Mouse (Mus musculus) limb, embryonic 11.5 days (tissue): ENCODE data around the gene Zfp113. TPM values are rescaled to one million over a fixed set of nuclear protein-coding genes. Genes with fewer than 3 reads are reported as not detected.

Source experiments
- ATAC-seq: fragments of 200-750 bp; cut with Nextera tagmentation; 2 replicates; pipeline ENCODE4 v1.8.0; 2017; ENCODE audit warnings: low read depth; ENCODE audit not compliant: insufficient number of reproducible peaks, low FRiP score, low TSS enrichment
- DNase-seq: peaks from one replicate; pipeline ENCODE4 v3.0.0-alpha.2; 2015; ENCODE audit warnings: low spot score
- H3K27ac ChIP-seq: fragments of 300-500 bp; sonication (generic); replicated peaks from 2 replicates; pipeline ENCODE4 v1.5.1; 2014; ENCODE audit warnings: low read depth, mild to moderate bottlenecking, low read length
- H3K27me3 ChIP-seq: fragments of 300-500 bp; sonication (generic); 2 replicates; pipeline ENCODE4 v1.6.1; 2014; ENCODE audit warnings: mild to moderate bottlenecking, low read length, mixed read lengths; ENCODE audit not compliant: control insufficient read depth, insufficient read depth
- H3K36me3 ChIP-seq: fragments of 300-500 bp; sonication (generic); 2 replicates; pipeline ENCODE4 v1.6.1; 2014; ENCODE audit warnings: mild to moderate bottlenecking, low read length, moderate library complexity, mixed read lengths; ENCODE audit not compliant: control insufficient read depth, insufficient read depth
- H3K4me1 ChIP-seq: fragments of 300-500 bp; sonication (generic); 2 replicates; pipeline ENCODE4 v1.6.1; 2014; ENCODE audit warnings: low read length, mixed read lengths; ENCODE audit not compliant: control insufficient read depth, insufficient read depth
- H3K4me2 ChIP-seq: fragments of 300-500 bp; sonication (generic); 2 replicates; pipeline ENCODE4 v1.6.1; 2014; ENCODE audit warnings: low read depth, mild to moderate bottlenecking, moderate library complexity; ENCODE audit not compliant: severe bottlenecking
- H3K4me3 ChIP-seq: fragments of 300-500 bp; sonication (generic); 2 replicates; pipeline ENCODE4 v1.5.1; 2014; ENCODE audit warnings: low read depth, low read length
- H3K9ac ChIP-seq: fragments of 300-500 bp; sonication (generic); 2 replicates; pipeline ENCODE4 v1.6.1; 2014; ENCODE audit warnings: mild to moderate bottlenecking, low read length
- H3K9me3 ChIP-seq: fragments of 300-500 bp; sonication (generic); 2 replicates; pipeline ENCODE4 v1.6.1; 2016; ENCODE audit warnings: low read length; ENCODE audit not compliant: control insufficient read depth
- WGBS: fragments of 180-500 bp; shearing (Covaris S2); extraction: QIAGEN DNeasy Blood & Tissue Kit; methylation state at CpG from one replicate; pipeline ENCODE4 v1.1.7; 2014; 5-methylcytosine and 5-hydroxymethylcytosine counted together
- polyA plus RNA-seq: library from polyadenylated mRNA; unstranded; fragments of >200 nt; fragmentation: Nextera tagmentation; extraction: Ambion mirVana; gene quantifications from 2 replicates; pipeline ENCODE4 v1.2.1, GENCODE M21; 2014

Zfp113 gene
- polyA plus RNA-seq = 21.1 and 23.6 TPM in 2 replicates

DNA sequence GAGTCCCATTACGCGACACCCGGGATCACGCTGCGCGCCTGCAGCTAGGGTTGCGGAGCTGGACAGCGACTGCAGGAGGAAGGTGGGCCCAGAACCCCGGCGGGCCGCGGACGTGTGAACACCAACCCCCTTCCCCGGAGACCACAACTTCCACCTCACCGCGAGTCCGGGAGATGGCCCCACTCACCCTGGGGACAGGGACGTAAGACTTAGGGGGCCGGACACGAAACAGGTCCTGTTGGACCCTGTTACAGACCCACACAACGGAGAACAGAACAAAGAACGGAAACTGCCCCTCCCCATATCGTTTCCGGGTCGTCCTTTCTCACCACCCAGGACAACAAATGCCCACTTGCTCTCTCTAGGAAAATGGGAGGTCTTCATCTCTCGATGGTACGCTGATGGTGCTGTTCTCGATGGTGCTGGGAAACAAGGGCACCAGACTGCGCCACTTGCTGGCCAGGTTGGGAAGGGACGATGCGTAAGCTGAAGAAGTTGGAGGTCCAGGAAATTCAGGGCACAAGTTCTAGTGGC, at the start of gene Zfp113:
Gene Zfp113, minus strand, starts transcription at position 302 of the 534 bp plus-strand sequence.
- ATAC-seq = peak; percentile 90
- Histone ChIP-seq H3K4me2 (peak within 1 kb of the TSS; percentile 62), H3K9me3 (no peaks in the 10 kb centered on the region), H3K4me3 (peak within 1 kb of the TSS; percentile 67), H3K36me3 (peaks cover 4% of the 10 kb centered on the region; the same call in 1 of the 2 replicates), H3K27ac (peak within 1 kb of the TSS; percentile 85), H3K9ac (peak within 1 kb of the TSS; percentile 91), H3K4me1 (no peaks in the 10 kb centered on the region), H3K27me3 (no peaks in the 10 kb centered on the region)
- under 1% methylated on average over 31 of the region's 31 CpGs for WGBS
- DNase-seq = peak; percentile 92

DNA sequence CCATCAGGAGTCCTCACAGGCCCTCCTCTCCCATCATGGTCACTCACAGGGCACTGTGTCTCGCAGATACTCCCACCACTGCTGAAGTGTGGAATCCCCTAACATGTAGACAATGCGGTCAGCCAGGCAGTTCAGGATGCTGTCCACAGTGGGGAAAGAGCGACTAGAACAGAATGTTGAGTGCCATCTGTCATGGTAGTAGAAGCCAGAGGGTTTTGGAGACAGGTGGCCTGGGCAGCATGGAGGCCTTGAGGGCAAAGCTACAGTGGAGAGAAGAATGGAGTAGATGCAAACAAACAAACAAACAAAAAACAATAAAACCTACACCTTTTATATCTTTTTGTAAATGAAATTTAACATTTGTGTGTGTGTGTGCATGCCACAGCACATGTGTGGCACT, 46.5 kb upstream of the Zfp113 start:
- no peaks in the 10 kb centered on the region for H3K4me1 ChIP-seq
- H3K4me2 ChIP-seq = no peak overlapping the region
- no peak overlapping the region for H3K9ac ChIP-seq
- no peak for DNase-seq
- H3K27ac ChIP-seq = no peak overlapping the region
- 88% methylated on average over 3 of the region's 3 CpGs for WGBS
- H3K4me3 ChIP-seq = no peak overlapping the region
- no peaks in the 10 kb centered on the region for H3K27me3 ChIP-seq
- no peak for ATAC-seq
- no peaks in the 10 kb centered on the region; the same call in 1 of the 2 replicates for H3K9me3 ChIP-seq
- no peaks in the 10 kb centered on the region for H3K36me3 ChIP-seq

DNA sequence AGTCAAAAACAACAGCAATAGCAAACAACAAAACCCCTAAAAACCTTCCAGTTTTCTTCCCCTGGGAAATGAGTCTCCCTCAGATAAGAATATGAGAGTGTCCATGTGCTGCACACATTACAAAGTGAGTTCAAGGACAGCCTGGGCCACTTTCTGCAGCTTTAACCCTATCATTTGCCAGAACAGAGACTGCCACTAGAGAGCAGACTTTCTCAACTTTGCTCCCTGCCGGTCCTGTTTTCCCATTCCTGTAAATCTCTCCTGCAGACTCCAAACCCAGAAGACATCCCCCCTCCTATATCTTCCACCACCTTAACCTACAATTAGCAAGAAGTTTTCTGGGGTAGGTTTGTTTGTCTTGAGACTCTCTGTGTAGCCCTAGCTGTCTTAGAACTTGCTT, 44.0 kb upstream of the Zfp113 start:
- H3K9ac ChIP-seq = no peak overlapping the region
- no peaks in the 10 kb centered on the region for H3K4me1 ChIP-seq
- H3K27ac ChIP-seq = no peak overlapping the region
- H3K9me3 ChIP-seq = no peaks in the 10 kb centered on the region
- no peaks in the 10 kb centered on the region for H3K27me3 ChIP-seq
- no peak overlapping the region for H3K4me3 ChIP-seq
- 22% methylated on average over 1 of the region's 1 CpGs for WGBS
- H3K4me2 ChIP-seq = no peak overlapping the region
- no peaks in the 10 kb centered on the region for H3K36me3 ChIP-seq
- no peak for ATAC-seq
- DNase-seq = no peak

DNA sequence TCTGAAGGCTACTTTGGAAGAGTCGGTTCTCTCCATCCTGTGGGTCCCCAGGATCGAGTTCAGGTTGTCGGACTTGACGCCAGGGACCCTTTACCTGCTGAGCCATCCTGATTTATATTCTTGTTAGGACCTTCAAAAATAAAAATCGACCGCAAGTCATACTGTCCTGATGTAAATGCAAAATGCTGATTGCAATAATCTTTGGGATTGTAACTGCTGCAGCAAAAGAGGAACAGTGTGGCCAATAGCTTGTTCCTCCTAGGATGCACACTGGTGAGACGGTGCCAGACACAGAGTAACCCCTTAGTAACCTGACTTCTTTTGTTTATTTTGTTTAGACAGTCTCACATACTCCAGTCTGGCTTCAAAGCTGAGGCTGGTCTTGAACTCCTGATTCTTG, 39.9 kb upstream of the Zfp113 start:
- no peaks in the 10 kb centered on the region for H3K9me3 ChIP-seq
- H3K4me3 ChIP-seq = no peak overlapping the region
- H3K27me3 ChIP-seq = no peaks in the 10 kb centered on the region
- DNase-seq (no peak), ATAC-seq (no peak)
- peak overlapping the region; percentile 100; the same call in 1 of the 2 replicates for H3K4me2 ChIP-seq
- H3K9ac ChIP-seq = no peak overlapping the region; the same call in 1 of the 2 replicates
- H3K36me3 ChIP-seq = peaks cover 7% of the 10 kb centered on the region; the same call in 1 of the 2 replicates
- H3K4me1 ChIP-seq = no peaks in the 10 kb centered on the region
- no peak overlapping the region for H3K27ac ChIP-seq
- WGBS = 86% methylated on average over 7 of the region's 7 CpGs

DNA sequence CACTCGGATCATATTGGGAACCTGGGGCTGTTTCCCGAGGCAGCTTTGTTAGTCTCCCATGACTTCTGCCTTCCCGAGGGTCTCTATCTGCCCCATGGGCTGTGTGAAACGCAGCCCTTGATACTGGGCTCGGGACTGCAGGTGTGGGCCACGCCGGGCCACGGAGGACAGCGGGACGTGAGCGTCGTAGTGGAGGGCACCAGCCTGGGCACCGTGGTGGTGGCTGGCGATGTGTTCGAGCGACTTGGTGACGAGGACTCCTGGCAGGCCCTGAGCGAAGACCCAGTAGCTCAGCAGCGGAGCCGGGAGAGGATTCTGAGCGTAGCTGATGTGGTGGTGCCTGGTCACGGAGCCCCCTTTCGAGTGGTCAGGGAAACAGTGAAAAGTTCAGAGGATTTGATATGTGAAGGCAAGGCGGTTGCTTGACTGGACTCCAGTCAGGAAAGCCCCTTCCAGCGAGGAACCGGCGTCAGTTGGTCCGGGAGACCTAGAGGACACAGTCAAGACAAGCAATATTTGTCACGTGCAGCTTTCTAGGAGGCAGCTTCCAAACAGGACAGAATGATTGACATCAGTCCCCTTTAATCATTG, 39.3 kb upstream of the Zfp113 start:
- DNase-seq = peak; percentile 63
- Histone ChIP-seq H3K27me3 (no peaks in the 10 kb centered on the region), H3K4me2 (peak overlapping the region; percentile 100), H3K9me3 (no peaks in the 10 kb centered on the region), H3K36me3 (peaks cover 11% of the 10 kb centered on the region), H3K9ac (peak overlapping the region; percentile 87), H3K27ac (peak overlapping the region; percentile 65; the same call in 1 of the 2 replicates), H3K4me3 (peak overlapping the region; percentile 71), H3K4me1 (no peaks in the 10 kb centered on the region)
- peak; percentile 62; the same call in 1 of the 2 replicates for ATAC-seq
- 6% methylated on average over 29 of the region's 29 CpGs for WGBS

DNA sequence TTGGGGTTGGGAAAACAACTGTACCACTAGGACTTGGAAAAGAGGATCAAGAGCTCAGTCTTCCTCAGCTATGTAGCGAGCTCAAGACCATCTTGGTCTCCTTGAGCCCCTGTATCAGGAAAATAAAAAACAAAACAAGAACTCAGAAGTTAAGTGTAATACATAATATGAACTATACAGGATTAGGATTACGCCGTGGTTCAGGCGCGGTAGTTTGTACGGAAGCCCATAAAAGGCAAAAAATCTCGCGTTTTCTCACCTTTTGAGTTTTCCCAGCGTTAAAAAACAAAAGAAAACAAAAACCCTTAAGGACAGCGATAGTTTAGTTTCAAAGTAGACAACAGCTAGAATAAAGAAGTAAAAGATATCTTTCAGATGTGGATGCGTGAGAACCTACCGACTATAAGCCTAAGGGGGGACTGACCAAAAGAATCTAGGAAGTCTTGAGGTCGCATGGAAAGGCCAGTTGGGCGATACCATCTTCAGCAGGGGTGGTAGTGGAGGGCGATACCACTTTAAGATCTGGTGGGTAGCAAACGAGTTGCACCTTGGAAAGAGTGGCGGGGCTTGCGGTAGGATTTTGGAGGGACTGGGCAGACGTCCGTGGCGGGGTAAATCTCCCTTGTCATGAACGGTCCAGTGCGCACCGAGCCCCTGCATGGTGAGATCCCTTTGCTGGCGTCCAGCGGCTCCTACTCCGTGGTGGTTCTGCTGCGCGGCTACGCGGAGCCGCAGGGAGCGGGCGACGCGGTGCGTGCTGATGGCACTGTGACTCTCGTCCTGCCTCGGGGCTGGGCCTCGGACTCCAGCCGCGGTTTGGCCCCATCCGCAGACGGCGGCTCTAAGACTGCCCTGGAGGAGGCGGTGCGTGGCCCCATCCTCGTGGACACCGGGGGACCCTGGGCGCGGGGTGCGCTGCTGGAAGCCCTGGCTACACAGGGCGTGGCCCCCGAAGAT, 38.5 kb upstream of the Zfp113 start, which contains the start of gene Mblac1:
Gene Mblac1, plus strand, starts transcription at position 544 of the 957 bp plus-strand sequence.
- H3K9me3 ChIP-seq = no peaks in the 10 kb centered on the region
- 8% methylated on average over 54 of the region's 54 CpGs for WGBS
- ATAC-seq (peak; percentile 75), DNase-seq (peak; percentile 88)
- H3K4me3 ChIP-seq = peak within 1 kb of the TSS; percentile 71
- H3K27ac ChIP-seq = peak within 1 kb of the TSS; percentile 65; the same call in 1 of the 2 replicates
- H3K4me2 ChIP-seq = peak within 1 kb of the TSS; percentile 100
- H3K27me3 ChIP-seq = no peaks in the 10 kb centered on the region
- H3K9ac ChIP-seq = peak within 1 kb of the TSS; percentile 87
- peaks cover 13% of the 10 kb centered on the region for H3K36me3 ChIP-seq
- no peaks in the 10 kb centered on the region for H3K4me1 ChIP-seq

DNA sequence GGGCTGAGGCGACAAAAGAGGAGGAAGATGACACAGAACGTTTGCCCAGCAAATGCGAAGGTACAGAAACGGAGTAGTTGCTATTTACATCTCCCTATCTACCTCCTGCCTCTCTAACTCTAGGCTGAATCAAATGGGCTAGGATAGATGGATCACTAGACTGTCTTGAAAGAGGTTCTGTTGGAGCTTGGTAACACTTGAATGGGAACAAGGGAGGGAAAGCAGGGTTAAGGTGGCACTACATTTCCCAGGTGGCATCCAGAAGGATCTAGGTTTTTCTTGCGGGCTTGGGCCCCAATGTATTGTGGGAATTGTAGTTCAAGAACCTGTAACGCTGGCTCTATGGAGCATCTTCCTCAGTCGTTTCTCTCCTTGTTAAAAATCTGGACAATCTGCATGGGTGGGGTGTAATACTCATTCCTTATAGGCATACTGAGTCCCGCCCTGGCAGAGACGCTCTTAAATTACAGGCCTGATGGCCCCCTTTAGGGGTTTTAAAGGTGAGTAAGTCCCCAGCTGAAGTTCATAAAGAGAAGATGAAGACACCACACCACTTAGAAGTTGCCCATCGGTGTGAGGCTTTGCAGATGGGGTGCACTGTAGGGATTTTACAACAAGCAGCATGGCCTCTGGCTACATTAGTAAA, 32.2 kb upstream of the Zfp113 start:
- 0 out of 2 replicates have a peak overlapping the region, but pooled peaks have one; percentile 24 for H3K27ac ChIP-seq
- H3K27me3 ChIP-seq = no peaks in the 10 kb centered on the region
- H3K9ac ChIP-seq = peak overlapping the region; percentile 63
- peak overlapping the region; percentile 76 for H3K4me2 ChIP-seq
- DNase-seq (peak; percentile 72), ATAC-seq (peak; percentile 74; the same call in 1 of the 2 replicates)
- peaks cover 17% of the 10 kb centered on the region for H3K36me3 ChIP-seq
- WGBS = under 1% methylated on average over 10 of the region's 10 CpGs
- peaks cover 6% of the 10 kb centered on the region; the same call in 1 of the 2 replicates for H3K4me1 ChIP-seq
- no peaks in the 10 kb centered on the region for H3K9me3 ChIP-seq
- H3K4me3 ChIP-seq = peak overlapping the region; percentile 52
